Mouse (Mus musculus) kidney, postnatal 25 days (tissue): ENCODE measurements around the gene Figla.

Experiments
- DNase-seq, 2 experiments: peaks; one replicate each; pipeline ENCODE4 v3.0.0; 2021; ENCODE audit warnings: mixed read lengths in 2 of 2

Gene Figla

DNA sequence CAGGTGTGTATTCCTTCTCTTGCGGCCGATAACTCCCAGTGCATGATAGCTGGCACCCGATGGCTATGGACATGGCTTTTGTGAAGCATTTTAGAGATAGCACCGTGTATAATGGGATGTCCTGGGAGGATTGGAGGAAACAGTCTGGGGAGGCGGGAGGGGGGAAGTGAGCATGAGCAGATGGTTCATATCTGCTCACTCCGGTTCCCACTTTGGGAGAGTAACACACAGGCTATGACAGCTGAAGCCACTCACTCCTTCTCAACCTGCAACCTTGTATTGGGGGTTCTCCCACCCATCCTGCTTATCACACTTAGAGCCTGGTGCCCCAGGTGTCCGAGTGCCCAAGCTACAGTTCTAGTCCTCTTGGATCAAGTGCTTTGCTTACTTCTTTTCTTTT, 54.3 kb downstream of the Figla start:
- no peak for DNase-seq
